Mouse (Mus musculus) heart, postnatal 10 days (tissue): ENCODE measurements around the gene Eif2b5. TPM values are rescaled to one million over a fixed set of nuclear protein-coding genes. Genes with fewer than 3 reads are reported as not detected.
A peak's percentile ranks its signal among the peaks of the same experiment; 100 is the strongest.
"Not testable (repeated sequence)": the region's sequence is repeated elsewhere in the genome, so short reads cannot be mapped to it uniquely, and the experiment has no call there.

Experiments used
- DNase-seq, 2 experiments: peaks; one replicate each; pipeline ENCODE4 v3.0.0; 2021
- intact Hi-C: fragments of 180-260 bp; cut with DNase I; formaldehyde crosslinking; loops from one replicate; pipeline ENCODE4 v1.15.1; 2025
- total RNA-seq, 2 experiments: library from RNA; stranded (reverse); gene quantifications; 2 replicates each; pipeline ENCODE4 v1.2.3; 2021

Eif2b5 gene
- total RNA-seq, 2 experiments from 2014 or later: 52.7 to 54.2 TPM

DNA sequence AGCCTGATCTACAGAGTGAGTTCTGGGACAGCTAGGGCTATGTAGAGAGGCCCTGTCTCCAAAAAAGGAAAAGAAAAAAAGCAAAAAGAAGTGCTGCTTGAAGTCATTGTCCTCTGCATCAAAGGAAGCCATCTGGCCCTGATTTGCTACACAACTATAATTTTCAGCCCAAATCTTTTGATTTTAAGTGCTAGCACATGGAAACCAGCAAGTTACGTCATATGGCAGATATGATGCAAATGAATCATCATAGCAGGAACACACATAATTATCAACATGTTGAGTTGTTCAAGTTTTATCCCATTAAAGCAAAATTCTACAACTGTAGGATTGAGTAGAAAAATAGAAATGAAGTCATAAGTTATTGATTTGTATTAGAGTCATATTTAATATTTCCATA is 10.5 kb upstream of the Eif2b5 start:
- no peak for DNase-seq
- intact Hi-C loops: no loop called here

DNA sequence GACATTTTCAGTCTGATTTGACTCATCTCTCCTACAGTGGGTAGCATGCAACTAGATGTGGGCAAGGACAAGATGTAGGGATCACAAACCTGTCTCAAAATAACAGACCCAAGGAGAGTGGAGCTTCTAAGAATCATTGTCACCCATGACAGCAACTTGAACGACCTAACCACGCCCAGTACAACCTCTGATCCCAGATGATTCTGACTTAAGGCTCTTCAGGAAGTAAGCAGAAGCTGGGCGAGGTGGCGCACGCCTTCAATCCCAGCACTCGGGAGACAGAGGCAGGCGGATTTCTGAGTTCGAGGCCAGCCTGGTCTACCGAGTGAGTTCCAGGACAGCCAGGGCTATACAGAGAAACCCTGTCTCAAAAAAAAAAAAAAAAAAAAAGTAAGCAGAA is 9.9 kb upstream of the Eif2b5 start:
- intact Hi-C loops: not testable (repeated sequence)

DNA sequence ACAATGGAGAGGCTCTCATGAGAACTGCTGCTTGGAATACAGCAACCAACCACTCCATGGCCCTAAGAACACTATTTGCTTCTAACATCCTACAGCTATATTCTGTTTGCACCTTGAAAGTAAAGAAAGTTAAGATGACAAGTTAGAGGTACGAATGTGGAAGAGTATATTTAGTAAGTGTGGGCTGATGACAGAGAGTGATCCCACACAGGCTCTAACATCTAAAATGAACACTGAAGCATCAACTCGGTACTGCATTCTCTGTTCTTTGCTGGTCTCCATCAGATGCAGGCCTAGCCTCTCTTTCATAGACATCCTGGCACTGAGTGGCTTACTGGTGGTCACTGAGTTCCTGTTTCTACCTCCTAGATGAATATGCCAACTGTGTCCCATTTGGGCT is 9.4 kb upstream of the Eif2b5 start:
- no peak for DNase-seq
- intact Hi-C loops: no loop called here

More for the DNA sequence above, 9.9 kb upstream of the Eif2b5 start:
- DNase-seq: not testable (repeated sequence)

DNA sequence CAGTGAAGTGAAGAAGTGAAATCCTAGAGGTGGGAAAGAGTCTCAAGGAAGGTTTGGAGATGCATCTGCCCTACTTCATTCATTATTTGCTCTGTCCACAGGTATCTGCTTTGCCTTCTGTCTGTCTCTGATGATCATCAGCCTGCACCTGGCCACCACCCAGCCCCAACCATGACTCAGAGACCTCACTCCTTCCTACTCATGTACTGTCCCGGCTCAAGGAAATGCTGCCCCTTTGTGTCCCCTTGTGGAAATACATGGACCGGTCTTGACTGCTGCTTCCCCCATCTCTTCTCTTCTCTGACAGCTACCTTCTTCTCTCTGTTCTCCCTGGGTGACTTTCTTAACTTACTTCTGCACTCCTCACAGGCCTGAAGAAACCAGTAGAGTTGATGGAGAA is 8.0 kb upstream of the Eif2b5 start:
- intact Hi-C loops: loop anchor here (5.0 to 10.0 kb wide), 2 partner anchors 63 to 276 kb away; partner anchors contain the start of gene Abcc5
- peak; percentile 47 to 54 for DNase-seq

DNA sequence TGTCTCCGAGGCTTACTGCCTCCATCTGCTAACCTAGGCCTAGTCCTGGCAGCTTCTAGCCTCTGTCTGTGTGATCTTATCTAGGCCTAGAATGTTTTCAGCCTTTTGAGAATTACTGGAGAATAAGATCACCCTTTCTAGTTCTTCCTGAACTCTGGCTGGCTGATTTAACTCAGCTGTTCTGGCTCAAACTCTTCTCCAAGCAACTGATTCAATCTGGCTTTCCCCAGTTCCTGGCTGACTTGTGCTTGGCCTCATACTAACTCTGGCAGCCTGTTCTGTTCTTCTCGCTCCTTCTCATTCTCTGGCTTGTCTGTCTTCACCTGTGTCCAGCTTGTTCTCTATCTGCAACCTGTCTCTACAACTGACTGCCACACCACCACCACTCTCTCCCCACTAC is 7.3 kb upstream of the Eif2b5 start:
- peak; percentile 61 to 63 for DNase-seq
- intact Hi-C loops: loop anchor here (5.0 to 10.0 kb wide), 2 partner anchors 64 to 276 kb away; partner anchors contain the start of gene Abcc5

DNA sequence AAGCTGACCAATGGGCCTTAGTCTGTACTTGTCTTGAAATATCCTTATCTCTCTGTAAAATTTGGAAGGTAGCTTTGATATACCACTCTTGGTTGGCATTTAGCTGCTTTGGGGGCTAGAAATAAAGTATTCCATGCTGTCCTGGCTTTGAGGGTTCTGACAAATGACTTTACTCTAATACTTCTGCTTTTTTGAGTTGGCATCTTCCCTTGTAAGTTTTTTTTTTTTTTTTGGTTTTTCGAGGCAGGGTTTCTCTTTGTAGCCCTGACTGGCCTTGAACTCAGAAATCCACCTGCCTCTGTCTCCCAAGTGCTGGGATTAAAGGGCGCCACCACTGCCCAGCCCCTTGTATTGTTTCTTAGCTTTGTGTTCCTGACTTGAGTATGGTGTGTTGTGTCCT is 5.2 kb upstream of the Eif2b5 start:
- no peak for DNase-seq
- intact Hi-C loops: loop anchor here (5.0 to 10.0 kb wide), 2 partner anchors 66 to 279 kb away; partner anchors contain the start of gene Abcc5

DNA sequence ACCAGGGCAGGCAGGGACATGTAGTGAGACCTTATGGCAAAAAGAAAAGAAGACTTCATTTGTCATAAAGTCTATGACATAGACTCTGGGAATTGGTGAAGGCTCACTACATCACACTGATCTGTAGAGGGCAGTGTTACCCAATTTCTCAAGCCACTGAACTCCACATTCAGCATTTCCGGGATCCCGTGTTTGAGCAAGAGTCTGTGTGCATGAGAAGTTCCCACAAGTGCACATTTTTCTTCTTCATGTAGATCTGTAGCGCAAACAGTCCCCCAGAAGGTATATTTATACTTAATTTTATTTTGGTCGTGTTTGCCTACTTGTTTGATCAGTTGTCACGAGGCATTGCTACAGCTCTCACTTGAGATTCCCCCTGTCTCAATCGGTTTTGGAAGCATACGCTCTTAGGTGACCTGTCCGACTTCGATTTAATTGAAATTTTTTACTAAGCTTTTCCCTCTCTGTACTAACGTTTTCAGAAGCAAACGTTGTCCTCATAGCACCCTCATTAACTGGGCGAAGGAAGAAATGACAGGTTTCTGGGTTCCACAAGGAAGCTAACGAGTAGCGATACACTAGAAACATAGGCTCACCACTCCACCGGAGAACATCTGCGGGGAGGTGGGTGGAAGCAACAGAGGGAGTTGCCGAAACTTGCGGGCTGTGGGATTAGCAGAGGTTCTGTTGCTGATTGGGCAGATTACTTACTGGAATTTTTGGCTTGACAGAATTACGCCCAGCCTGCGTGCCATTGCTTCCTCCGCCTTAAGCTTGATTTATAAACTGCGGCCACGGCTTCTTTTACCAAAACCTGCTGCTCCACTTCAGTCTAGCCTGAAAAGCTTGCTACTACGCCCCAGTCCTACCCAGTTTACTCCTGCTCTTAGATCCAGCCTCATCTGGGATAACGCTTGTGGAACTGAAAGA is 1.7 kb upstream of the Eif2b5 start:
- peak; percentile 77 to 80 for DNase-seq
- intact Hi-C loops: loop anchor here (1.0 to 10.0 kb wide), 4 partner anchors 125 to 282 kb away; partner anchors contain the start of gene Camk2n2

DNA sequence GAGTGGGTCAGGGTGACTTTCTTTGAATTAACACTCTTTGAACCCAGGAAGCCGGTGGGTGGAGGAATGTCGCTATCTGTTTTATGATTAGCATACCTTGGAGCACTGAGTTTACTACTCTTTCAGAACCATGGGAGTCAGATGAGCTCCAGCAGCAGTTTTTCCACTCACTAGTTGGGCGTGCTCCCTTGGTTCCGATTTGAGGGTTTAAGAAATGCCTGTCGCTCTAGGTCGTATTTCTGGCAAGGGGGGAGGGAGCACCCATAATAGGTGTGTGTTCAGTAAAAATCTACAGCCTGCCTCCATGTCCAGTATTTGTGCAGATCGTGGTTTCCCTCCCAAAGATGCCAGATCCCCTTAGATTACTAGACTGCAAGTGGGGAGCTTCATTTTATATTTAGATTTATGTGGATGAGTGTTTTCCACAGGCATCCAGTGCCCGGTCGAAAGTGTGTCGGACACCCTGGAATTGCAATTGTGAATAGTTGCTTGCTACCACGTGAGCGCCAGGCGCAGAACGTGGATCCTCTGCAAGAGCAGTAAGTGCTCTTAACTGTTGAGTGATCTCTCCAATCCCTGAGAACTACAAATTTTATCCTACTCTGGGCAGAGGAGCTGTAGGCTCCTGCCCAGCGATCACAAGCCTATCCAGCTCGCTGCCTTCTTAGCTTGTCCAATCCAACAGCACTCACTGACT is 489 bp upstream of the Eif2b5 start:
- no peak for DNase-seq
- intact Hi-C loops: loop anchor here (2.0 to 10.0 kb wide), 4 partner anchors 19 to 283 kb away; partner anchors contain the start of genes Camk2n2 and Dvl3

DNA sequence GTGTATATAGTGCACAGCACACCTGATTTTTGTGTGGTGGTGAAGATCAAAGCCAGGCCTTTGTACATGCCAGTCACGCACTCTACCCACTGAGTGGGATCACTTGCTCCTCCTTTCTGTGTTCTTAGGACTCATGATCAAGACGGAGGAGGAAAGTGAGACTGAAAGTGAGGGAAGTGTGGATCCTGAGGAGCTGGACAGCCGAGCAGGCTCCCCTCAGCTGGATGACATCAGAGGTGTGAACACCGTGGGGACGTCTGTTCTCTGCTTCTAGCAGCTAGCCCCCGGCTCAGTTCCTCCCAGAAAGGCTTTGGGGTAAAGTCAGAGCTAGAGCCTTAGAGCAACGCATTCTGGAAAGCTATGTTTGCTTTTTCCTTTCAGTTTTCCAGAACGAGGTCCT is 7.4 kb downstream of the Eif2b5 start:
- intact Hi-C loops: loop anchor here (5.0 kb wide), 1 partner anchor 41 kb away; the partner anchor contains the start of gene Abcf3
- DNase-seq: no peak

DNA sequence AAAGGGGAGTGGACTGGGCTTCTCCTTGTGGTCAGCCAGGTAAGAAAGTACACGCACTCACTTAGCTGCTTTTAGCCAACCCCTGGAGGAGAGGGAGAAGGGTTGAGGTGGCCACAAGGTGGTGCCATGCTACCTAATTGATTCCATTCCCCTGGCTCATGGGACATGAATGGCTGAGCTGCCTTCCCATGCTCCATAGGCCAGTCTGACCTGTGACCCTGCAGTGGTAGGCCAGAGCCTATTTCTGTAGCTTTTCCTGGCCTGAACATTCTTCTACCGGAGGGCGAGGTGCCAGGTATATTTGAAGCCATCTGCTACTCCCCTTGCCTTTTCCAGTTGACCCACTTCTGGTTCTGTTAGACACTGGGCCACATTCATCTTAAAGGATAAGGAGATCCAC is 10.7 kb downstream of the Eif2b5 start:
- DNase-seq: peak; percentile 14 to 37
- intact Hi-C loops: loop anchor here (1.0 to 5.0 kb wide), 2 partner anchors 38 to 133 kb away; partner anchors contain the start of gene Abcf3

DNA sequence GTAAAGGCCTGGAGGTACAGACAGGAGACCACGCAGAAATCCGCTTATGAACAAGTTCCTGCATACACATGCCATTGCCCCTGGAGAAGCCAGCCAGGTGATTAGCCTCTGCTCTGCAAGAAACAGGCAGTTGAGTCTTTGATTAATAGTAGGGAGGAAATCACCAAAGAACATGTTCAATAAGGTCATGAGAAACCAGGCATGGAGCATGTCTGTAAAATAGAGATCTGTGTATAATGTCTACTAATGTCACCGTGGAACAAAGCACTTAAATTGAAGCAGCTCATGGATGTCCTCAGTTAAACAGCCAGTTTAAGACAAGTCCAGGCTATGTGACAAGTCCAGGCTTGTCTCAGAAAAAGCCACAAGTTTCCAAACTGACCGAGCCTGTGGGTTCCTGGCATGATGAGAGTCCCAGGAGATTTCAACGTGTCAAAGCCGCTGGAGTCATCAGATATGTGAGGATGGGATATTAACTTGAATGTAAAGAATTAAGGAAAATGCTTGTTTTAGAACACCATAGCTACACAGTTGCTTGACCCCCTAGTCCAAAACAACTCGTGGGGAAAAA is 12.7 kb downstream of the Eif2b5 start:
- no peak for DNase-seq
- intact Hi-C loops: no loop called here

DNA sequence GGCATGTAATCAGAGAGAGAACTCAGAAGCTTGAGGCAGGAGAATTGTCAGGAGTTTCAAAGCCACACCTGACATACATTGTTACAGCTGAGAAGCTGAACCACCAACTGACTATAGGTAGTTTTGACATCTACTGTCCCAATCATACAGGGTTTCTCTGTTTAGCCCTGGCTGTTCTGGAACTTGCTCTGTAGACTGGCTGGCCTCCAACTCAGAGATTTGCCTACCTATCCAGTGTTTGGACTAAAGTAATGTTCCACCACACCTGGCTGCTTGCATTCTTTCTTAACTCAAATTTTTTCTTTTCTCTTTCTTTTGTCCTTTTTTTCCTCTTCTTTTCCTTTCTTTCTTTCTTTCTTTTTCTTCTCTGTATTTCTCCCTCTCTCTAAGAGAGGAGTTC is 17.4 kb downstream of the Eif2b5 start:
- intact Hi-C loops: loop anchor here (1.0 to 5.0 kb wide), 3 partner anchors 17 to 96 kb away; partner anchors contain the start of genes Alg3, Ap2m1, Eef1akmt4 and Eif2b5
- no peak for DNase-seq

DNA sequence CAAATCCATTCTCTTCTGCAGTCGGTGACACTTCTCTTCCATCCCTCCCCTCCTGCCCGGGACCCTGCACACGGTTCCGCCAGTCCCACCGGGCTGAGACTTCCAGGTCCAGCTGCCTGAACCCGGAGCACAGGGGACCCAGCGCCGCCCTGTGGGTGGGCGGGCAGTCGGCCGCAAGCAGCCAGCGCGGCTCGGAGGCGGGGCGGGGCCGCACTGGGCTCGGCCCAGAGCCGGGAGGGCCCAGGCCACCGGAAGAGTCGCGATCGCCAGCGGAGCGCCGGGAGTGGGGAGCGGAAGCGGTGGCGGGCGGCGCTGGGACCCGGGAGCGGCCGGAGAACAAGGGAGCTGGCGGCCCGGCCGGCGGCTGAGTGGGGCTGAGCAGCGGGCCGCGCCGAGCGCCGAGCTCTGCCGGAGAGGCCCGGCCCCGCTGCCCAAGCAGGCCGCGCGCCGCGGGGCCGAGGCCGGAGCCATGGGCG is 18.1 kb downstream of the Eif2b5 start, which contains the start of gene Dvl3:
Dvl3 (plus strand) TSS at position 257 of the 476 bp plus-strand sequence.
- intact Hi-C loops: loop anchor here (1.0 to 5.0 kb wide), 3 partner anchors 18 to 96 kb away; partner anchors contain the start of genes Alg3, Ap2m1, Eef1akmt4 and Eif2b5
- DNase-seq: peak; percentile 93 to 95

DNA sequence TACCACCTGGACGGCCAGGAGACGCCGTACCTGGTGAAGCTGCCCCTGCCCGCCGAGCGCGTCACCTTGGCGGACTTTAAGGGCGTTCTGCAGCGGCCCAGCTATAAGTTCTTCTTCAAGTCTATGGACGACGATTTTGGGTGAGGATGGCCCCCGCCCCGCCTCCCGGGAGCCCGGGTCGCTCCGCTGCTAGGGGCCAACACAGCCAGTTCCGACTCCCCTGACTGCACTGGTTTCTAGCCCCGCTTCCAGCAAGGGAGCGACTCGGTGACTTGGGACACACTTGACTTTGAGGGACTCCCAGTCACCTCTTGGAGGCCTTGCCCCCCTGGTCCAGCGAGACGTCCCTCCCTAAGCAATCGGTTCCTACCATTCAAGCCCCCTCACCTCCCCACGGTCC is 18.6 kb downstream of the Eif2b5 start:
- intact Hi-C loops: loop anchor here (2.0 to 5.0 kb wide), 2 partner anchors 18 to 95 kb away; partner anchors contain the start of genes Alg3, Eef1akmt4, Eif2b5 and Gm49333
- peak in 1 of 2 experiments; percentile 55 for DNase-seq

DNA sequence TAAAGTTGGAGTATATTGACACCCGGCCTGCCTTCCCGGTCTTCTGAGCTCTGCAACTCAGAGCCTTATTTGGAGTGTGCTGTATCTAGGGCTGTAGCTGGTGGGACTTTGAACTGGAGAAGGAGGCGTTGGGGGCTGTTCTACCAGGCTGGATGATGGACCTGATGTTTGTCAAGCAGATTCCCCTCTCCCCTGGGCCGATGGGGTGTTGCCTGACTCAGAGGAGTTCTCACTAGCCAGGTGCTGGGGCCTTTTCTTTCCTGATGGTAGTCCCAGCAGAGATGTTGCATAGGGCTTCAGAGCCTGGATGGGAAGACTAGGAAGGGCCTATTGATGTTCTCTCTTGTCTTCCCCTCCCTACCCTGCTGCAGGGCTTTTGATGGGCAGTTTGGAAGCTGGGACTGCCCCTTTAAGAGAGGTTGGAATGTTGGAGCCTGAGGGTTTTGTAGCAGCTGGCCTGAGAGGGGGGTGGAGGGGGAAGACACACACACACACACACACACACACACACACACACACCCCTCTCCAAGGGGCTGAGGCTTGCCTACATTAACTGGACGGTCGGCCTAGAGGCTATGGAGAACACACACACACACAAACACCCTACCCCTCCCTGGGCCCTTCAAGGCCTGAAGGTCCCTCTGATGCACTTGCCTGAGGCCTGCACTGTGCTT is 19.2 kb downstream of the Eif2b5 start:
- intact Hi-C loops: loop anchor here (2.0 to 5.0 kb wide), 2 partner anchors 19 to 94 kb away; partner anchors contain the start of genes Alg3, Eef1akmt4, Eif2b5 and Gm49333
- peak; percentile 57 to 65 for DNase-seq

DNA sequence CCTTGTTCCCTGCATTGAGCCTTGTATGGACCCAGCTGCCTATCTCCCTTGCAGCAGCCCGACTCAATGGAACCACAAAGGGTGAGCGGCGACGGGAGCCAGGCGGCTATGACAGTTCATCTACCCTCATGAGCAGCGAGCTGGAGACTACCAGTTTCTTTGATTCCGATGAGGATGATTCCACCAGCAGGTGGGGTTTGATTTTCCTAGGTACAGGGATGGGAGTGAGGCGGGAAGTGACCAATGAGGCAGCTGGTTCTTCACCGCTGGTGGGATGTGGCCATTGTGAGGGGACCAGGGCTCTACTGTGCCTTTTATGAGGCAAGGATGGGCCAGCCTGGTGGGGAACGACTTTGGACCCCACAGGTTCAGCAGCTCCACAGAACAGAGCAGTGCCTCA is 25.3 kb downstream of the Eif2b5 start:
- no peak for DNase-seq
- intact Hi-C loops: no loop called here

DNA sequence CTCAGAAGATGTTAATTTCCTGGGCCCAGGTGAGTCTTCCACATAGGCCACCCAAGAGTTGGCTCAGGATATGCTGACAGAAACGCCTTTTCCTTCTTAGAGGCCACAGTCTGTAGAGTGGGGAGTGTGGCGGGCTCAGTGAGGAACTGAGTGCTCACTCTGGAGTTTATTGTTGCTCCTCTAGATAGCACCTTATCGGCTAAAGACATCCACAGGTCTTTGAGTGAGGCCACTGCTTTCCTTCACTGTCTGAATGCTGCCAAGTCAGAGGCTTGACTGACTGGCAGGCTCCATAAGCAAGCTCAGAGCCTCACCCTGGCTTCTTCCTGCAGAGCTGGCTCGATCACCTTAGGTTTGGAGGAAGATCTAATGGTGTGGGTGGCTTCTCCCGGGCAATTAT is 30.2 kb downstream of the Eif2b5 start:
- DNase-seq: no peak
- intact Hi-C loops: no loop called here

DNA sequence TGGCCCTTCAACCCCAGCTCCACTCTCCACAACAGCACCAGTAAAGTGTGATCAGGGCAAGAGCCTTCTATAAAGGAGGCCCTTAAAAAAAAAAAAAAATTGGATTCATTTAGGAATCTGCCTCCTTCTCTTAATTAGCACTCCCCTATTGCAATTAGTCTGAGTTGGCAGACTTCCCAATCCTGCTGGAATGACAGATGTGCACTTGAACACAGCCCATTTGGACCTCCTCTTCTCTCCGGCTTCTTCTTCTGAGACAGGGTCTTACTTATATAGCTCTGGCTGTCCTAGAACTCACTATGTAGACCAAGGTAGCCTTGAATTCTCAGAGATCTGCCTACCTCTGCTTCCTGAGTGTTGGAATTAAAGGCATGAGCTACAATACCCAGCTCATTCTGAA is 30.8 kb downstream of the Eif2b5 start:
- intact Hi-C loops: no loop called here
- no peak for DNase-seq

DNA sequence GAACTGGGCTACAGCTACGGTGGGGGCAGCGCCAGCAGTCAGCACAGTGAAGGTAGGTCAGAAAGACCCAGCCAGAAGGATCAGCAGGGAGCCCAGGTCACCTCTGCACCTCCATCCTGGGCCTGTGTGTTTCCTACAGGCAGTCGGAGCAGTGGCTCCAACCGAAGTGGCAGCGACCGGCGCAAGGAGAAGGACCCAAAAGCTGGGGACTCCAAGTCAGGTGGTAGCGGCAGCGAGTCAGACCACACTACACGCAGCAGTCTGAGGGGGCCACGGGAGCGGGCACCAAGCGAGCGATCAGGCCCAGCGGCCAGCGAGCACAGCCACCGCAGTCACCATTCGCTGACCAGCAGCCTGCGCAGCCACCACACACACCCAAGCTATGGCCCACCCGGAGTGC is 32.3 kb downstream of the Eif2b5 start:
- intact Hi-C loops: no loop called here
- DNase-seq: no peak
